Mouse (Mus musculus): ENCODE measurements around the gene Cdkn2aip.
A peak's percentile ranks its signal among the peaks of the same experiment; 100 is the strongest.

Cdkn2aip gene

DNA sequence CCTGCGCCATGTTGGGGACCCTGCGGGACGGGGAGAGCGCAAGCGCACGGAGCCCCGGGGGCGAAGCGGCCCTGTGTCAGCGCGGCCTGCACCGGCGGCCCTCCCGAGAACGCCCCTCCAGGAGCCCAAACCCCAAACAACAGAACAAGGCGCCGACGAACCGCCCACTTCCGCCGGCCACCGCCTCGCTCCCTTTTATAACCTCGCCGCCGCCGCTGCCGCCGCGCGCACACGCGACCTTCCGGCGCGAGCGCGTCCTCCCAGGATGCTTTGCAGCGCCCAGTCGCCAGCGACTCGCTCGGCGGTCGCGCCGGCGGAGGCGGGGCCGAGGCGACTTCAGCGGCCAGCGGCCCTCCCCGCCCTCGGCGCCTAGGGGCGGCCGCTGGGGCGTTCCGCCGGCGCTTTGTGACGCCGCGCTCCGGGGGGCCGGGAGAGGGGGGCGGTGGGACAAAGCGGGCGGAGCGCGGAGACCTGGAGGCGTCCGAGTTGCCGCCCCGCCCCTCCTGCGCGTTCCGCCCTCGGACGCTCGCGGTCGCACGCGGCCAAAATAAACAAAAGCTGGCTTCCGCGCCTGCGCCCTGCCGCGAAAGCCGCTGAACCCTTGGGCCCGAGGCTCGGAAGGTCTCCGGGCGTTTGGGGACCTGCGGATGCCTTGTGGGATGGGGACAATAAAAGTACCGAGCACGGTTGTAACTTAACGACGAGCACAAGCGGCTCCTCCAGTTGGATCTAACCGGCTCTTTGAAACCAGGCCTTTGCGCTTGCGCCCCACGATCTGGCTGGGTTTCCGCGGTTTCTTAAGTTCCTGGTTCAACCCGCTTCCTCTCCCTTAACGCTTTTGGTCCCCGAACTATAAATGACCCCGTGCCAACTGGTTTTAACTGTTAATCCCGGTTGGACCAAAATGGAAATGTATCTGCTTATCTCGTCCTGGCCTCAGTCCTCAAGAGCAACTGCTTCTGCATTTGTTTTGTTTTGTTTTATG is at the start of gene Cdkn2aip:
Gene Cdkn2aip (minus strand): TSS at position 172 of the 985 bp plus-strand sequence.
- peak; percentile 95 for DNase-seq (ENCODE audit: low spot score in 2 of 2)

DNA sequence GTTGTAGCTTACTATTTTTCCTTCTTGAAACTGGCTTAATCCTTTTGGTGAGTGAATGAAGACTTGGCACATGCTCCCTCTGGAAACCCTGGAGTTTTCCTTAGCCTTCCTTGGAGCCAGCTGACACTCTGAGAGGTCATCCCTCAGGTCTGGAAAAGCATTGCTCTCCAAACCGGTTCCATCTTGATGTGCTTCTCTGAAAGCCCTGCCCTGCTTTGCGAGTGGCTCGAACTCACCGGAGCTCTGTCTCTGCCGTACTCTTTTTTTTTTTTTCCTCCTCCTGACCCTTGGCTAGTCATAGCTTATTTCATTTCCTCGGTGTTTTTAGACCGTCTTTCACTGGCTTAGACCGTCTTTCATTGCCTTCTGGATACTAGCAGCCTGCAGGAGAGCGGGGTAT is 49.5 kb upstream of the Cdkn2aip start:
- DNase-seq (ENCODE audit: low spot score in 2 of 2) = no peak

DNA sequence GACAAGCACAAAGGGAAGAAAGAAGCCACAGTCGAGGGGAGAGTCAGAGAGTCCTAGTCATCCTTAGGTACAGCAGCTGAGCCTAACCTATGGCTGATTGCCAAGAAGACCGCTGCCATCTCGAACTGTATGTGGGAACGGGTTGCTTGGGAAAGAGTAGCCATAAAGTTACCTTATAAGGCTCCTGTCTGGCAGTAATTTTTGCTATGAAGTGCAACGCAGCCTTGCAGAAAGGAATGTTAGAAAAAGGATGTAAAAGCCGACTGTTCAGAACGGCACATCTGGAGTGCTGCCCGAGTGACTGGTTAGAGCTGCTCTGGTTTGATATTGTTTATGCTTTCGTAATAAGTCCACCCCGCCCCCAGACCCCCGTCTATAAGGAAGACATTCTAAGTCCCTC is 47.0 kb upstream of the Cdkn2aip start:
- no peak for DNase-seq (ENCODE audit: low spot score in 2 of 2)

DNA sequence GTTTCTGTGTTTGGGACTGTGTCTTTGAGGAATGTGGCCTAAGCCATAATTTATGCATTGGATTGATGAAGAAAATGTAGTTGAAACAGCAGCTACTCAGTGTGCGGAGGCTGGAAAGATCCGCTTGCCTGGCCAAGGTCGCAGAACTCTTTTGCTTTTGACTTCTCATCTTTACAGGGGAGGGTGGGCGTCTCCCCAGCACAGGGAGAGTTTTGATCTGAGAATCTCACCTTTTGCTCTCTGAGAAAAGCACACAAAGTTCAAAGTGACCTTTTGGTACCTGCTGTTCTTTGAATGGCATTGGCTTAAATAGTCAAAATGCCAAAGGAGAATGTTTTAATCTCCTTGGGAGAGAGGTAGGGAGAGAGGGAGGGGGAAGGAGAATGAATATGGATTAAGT is 46.5 kb upstream of the Cdkn2aip start:
- no peak for DNase-seq (ENCODE audit: low spot score in 2 of 2)

GRCm38 (mm10) chr8:47753121-47753520 is 39.4 kb upstream of the Cdkn2aip start:
- no peak for DNase-seq (ENCODE audit: low spot score in 2 of 2)

DNA sequence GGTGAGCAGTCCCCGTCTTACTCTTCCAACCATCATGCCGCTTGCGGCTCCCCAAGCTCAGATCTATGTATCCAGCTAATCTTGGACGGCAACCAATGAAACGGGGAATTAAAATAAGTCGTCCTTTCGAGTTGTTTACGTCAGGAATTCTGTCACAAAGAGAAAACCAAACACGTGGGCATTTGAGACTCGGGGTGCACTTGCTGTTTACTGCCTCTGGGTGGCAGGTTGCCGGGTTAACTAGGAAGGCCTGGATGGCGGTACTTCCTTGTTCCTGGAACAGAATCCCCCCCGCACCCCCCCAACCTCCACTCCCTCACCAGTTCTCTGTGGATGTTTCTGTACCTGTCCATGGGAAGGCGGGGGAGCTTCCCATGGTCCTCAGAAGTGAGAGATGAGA is 36.4 kb upstream of the Cdkn2aip start:
- DNase-seq (ENCODE audit: low spot score in 2 of 2) = no peak

DNA sequence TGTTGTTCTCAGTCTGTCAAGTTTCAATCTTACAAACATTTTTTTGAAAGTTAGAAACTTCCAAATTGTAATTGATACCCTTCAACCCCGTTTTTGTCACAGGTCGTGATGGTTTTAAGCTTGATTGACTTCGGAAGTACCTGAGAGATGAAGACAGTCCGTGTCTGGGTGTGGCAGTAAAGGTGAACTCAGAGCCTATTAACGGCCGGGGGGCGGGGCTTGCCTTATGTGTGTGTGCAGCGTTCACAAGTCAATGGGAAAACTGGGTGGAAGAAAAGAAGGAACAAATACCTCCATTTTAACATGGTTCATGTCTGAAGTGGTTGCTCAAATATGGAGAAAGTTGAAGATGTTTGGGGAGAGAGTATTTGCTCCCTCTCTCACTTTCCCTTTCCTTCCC is 35.8 kb upstream of the Cdkn2aip start:
- no peak for DNase-seq (ENCODE audit: low spot score in 2 of 2)

GRCm38 (mm10) chr8:47746304-47746703 is 32.6 kb upstream of the Cdkn2aip start:
- no peak for DNase-seq (ENCODE audit: low spot score in 2 of 2)

- no peak for DNase-seq (ENCODE audit: low spot score in 2 of 2)
Observed at GRCm38 (mm10) chr8:47745848-47746247, 32.1 kb upstream of the Cdkn2aip start.

DNA sequence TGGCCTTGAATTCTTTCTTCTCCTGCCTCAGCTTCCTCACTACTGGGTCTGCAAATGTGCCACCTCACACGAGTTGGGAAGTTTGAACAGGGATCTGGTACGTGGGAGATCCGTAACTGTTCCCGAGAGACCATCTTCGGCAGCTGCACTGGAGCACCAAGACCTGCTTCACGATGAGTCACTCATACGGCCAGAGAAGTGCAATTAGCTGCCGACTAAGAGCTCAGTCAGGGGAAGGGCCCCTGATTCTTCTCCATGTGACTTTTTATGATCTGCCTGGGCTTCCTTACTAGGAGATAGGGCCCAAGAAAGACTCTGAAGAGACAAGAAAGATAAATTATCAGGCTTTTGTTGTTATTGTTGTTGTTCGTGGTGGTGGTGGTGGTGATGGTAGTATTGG is 31.1 kb upstream of the Cdkn2aip start:
- DNase-seq (ENCODE audit: low spot score in 2 of 2) = no peak

DNA sequence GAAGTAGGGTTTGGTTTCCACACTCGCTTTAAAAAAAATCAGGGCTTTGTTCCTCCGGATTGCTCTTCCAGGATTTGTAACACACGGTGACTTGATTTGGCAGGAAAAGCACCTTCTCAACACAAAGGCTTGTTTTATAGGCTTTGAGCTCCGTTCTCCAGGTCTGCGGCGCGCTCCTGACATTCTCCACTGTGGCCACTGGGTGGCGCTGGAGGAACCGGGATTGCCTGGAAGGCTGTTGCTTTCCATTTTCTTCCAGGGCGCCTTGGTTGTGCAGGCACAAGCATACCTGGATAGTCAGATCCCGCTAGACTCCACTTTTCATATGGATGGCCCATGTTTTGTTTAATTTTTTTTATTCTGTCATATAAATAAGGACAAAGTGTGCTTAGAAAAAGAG is 29.7 kb upstream of the Cdkn2aip start:
- DNase-seq (ENCODE audit: low spot score in 2 of 2) = peak; percentile 91 to 94

GRCm38 (mm10) chr8:47742992-47743391 is 29.3 kb upstream of the Cdkn2aip start:
- no peak for DNase-seq (ENCODE audit: low spot score in 2 of 2)

DNA sequence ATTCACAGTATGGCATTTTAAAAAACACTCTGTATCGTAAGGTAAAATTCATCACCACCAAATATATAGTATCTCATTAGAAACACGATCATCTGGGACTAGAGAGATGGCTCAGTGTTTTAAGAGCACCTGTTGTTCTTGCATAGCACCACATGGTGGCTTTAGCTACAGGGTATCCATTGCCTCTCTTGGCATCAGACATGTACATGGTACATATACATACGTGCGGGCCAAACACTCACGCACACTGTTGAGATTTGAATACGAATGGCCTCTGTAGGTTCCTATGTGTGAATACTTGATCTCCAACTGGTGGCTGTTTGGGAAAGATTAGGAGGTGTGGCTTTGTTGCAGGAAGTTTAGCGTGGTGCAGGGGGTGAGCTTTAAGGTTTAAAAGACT is 28.6 kb upstream of the Cdkn2aip start:
- no peak for DNase-seq (ENCODE audit: low spot score in 2 of 2)

DNA sequence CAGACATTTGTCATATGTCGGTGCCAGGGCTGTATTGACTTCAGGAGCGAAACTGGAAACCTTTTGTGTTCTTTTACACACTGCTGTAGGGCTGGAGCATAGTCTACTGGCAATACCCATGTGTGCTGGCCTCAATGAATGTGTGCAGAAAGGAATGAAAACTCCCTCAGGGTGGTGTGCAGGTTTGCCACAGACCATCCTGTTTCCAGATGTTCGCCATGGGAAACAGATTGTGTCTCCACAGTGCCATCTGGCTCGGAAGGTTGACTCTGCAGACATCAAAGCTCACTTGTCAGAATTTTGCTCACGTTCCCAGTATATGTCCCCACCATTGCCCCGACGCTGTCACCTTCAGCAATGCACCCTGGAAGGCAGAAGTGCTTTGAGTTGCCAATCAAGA is 23.4 kb upstream of the Cdkn2aip start:
- DNase-seq (ENCODE audit: low spot score in 2 of 2) = peak in 1 of 2 experiments; percentile 34

DNA sequence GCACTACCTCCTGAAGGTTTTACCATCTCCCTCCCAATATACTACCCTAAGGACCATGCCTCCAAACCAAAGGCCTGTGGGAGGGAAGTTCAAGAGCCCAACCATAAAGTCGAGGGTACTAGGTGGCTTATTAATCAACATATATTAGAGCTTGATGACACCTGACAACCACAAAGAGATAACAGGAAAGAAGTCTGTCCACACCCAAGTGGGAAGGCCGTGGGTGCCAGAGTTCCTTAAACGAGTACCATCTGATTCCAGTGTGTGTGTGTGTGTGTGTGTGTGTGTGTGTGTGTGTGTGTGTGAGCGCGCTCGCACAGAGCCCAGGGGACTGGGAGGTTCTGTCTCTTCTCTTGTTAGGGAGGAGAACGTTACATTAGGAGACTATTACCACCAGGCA is 15.6 kb upstream of the Cdkn2aip start:
- no peak for DNase-seq (ENCODE audit: low spot score in 2 of 2)

DNA sequence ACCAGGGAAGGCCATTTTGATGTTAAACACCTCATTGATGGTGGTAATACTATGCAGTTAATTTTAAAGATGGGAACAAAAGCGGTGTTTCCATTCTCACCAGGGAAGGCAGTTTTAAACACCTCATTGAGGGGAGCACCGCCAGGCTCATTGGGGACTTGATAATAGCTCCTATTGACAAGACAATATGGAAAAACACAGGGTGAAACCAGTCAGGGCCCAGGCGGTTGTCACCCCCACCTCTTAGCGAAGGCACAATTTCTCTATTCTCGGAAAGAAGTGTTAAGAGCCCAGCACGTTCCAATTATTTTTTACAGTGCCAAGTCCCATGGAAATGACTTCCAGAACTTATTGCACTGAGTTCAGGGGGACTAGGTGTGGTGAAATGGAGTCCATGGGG is 13.2 kb upstream of the Cdkn2aip start:
- no peak for DNase-seq (ENCODE audit: low spot score in 2 of 2)

DNA sequence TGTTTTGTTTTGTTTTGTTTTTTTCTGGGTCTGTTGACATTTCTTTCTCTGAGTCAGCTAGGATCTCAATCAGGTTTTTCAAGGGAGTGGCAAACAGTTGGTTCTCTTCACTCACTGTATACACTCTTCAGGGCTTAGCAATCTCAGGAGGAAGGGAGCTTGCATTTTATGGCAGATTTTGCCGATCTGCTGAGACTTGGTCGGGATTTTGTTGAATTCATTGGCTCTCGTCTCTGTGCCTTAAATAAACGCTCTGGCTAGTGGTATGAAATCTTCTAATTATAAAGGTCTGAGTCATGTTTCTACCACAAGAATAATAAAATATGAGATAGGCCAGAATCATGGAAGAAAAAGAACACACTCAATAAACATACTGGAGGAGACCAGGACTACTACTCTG is 7.9 kb upstream of the Cdkn2aip start:
- DNase-seq (ENCODE audit: low spot score in 2 of 2) = no peak

DNA sequence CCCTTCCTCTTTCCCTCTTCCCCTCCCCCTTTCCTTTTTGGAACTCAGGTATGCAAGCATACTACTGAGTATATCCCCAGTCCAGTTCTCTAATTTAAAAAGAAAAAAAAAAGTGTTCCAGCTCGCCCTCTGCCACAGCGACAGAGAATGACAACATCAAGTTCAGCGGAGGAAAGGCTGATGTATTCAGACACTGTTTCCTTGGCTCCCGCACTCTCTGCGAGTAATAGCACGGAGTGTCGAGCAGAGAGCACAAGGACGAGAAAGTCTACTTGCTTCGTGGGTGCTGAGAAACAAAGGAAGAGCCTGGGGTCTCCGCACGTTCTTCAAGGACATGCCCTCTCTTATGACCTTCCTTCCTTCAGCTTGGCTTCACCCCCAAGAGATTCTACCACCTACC is 4.9 kb upstream of the Cdkn2aip start:
- DNase-seq (ENCODE audit: low spot score in 2 of 2) = no peak

- peak in 1 of 2 experiments; percentile 51 for DNase-seq (ENCODE audit: low spot score in 2 of 2)
Observed at GRCm38 (mm10) chr8:47713171-47713663, 515 bp downstream of the Cdkn2aip start.

- no peak for DNase-seq (ENCODE audit: low spot score in 2 of 2)
Observed at GRCm38 (mm10) chr8:47708106-47708505, 5.6 kb downstream of the Cdkn2aip start.

- no peak for DNase-seq (ENCODE audit: low spot score in 2 of 2)
Observed at GRCm38 (mm10) chr8:47706746-47707145, 7.0 kb downstream of the Cdkn2aip start.

DNA sequence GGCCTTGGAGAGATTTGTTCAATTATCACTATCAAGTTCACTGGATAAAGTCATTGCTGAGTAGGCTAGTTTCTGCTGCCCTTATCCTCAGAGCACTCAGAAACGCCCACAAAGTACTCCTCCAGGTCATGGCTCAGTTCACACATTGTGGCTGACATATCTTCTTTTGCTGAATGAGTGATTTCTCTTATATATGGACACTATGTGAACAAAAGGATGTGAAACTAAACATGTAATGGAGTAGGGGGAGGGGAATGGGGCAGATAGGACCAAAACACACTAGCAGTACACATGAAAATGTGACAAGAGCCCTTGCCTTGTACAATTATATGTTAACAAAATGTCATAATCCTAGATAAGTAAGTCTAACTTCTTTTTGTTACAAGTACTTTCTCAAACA is 11.4 kb downstream of the Cdkn2aip start:
- no peak for DNase-seq (ENCODE audit: low spot score in 2 of 2)

GRCm38 (mm10) chr8:47697696-47698095 is 16.0 kb downstream of the Cdkn2aip start:
- no peak for DNase-seq (ENCODE audit: low spot score in 2 of 2)

Data from right cerebral cortex, postnatal 10 days (tissue).